Mouse (Mus musculus) CD8-positive naive resting alpha-beta T cell, adult 2 months (primary cell): ENCODE results near the gene Psma6.

ENCODE experiments used
- DNase-seq, 2 experiments: peaks; one replicate each; pipeline ENCODE4 v3.0.0; 2022; ENCODE audit warnings: low read depth in 2 of 2, low spot score in 2 of 2

Psma6 gene

DNA sequence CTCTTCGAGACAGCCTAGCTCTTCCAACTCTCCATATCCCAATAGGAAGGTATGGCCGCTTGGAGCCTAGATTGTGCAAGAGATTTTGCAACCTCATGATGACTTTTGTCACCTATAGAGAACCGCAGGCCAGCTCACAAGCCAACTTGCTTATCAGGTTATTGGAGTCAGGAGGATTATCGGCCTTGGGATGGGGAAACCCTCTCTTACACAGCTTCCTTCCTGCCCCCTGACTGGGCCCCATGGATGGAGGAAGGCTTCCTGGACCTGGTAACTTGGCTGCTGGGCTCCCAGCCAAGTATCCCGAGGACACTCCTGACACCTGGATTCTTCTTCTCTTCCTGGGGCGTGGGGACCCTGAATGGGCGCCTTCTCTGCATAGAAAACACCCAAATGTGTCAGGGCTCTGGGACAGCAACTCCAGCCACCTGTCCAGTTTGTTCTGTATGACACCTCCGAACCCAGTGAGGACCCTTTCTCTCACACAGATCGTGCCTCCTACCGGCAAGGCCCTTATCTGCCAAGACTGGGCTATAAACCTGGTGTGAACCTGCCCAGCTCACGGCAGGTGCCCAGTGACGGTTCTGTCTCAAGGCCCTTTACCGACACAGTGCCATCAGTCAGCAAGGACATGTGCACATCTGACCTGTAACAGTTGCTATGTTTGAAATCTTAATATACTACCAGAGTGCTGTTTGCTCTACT lies 53.3 kb downstream of the Psma6 start:
- no peak for DNase-seq

GRCm38 (mm10) chr12:55438058-55438457 lies 54.0 kb downstream of the Psma6 start:
- no peak for DNase-seq

DNA sequence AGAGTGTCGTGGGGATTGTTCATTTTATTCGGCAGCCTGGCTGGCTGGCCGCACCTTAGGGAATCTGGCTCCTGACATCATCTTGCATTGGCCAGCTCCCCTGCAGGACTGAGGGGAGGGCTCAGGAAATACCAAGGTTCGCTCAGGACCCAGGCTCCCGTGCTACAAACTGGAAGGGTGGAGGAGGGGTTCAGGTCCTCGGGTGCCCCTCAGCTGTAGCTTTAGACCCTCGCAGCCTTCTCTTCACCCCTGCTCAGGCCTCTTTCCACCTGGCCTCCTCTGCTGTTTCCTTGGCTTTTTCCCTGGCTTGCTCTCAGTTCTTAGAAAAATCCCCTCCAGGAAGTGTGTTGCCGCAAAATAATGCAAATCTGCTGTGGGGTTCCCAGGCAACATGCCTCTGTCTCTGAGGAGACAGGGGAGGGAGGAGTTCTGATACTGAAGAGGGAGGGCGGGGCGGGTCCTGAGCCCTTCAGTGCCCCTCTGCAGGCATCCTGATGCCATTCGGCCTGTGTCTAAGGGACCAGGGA lies 54.7 kb downstream of the Psma6 start:
- no peak for DNase-seq

DNA sequence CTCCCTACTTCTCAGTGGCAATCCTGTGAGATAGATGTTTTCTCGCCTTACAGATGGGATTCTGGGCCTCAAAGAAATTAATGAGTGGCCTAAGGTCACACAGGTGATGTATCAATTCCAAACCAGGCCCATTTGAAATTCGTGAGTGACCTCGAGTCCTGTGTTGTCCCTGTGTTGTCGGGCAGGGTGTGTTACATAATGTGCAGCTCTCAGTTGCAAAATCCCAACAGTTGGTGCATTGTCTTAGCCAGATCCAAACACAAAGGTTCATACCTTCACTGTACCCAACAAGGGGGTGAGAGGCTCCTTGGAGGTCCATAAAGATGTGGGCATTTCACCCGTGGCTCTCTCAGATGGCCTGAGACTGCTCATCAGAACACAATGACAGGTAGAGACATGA lies 56.4 kb downstream of the Psma6 start:
- DNase-seq = no peak

DNA sequence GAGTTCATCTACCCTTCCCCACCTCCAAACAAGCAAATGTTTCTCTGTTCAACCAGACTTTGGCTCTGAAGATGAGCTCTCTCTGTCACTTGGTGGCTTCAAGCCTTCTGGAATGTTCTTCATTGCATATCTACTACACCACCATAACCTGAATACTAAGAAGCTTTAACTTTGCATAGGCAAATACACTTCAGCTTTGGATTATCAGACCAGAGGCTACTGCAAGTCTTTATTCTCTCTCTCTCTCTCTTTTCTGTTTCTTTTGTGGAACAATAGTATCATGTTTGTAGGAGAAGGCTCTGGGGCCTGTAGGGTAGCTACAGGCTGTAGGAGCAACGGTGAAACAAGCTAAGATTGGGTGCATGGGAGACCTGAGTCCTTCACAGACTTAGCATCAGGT lies 58.2 kb downstream of the Psma6 start:
- no peak for DNase-seq

- DNase-seq = no peak
These were observed 59.1 kb downstream of the Psma6 start for GRCm38 (mm10) chr12:55442861-55443850.

DNA sequence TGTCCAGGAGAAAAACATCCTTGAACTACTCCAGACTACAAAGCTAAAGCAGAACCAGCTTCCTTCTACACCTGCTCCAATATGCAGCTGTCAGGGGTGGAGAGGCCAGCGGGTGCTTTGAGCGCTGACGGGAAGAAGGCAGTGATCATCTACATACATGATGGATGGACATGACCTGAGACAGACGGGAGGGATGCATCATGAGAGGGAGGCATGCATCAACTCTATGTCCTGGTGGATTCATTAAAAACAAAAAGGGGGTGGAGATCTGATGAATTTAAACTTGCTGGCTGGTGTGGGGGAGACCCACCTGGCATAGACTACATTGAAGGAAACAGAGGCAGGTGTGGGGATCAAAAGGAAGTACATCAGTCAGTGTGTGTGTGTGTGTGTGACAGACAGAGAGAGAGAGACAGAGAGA lies 60.0 kb downstream of the Psma6 start:
- no peak for DNase-seq

GRCm38 (mm10) chr12:55445583-55445982 lies 61.6 kb downstream of the Psma6 start:
- no peak for DNase-seq

GRCm38 (mm10) chr12:55446366-55446745 lies 62.3 kb downstream of the Psma6 start:
- DNase-seq = no peak

GRCm38 (mm10) chr12:55446746-55447395 lies 62.8 kb downstream of the Psma6 start:
- peak; percentile 51 to 57 for DNase-seq

GRCm38 (mm10) chr12:55447396-55447760 lies 63.4 kb downstream of the Psma6 start:
- DNase-seq = no peak

- no peak for DNase-seq
These were observed 64.4 kb downstream of the Psma6 start for GRCm38 (mm10) chr12:55448457-55448856.

DNA sequence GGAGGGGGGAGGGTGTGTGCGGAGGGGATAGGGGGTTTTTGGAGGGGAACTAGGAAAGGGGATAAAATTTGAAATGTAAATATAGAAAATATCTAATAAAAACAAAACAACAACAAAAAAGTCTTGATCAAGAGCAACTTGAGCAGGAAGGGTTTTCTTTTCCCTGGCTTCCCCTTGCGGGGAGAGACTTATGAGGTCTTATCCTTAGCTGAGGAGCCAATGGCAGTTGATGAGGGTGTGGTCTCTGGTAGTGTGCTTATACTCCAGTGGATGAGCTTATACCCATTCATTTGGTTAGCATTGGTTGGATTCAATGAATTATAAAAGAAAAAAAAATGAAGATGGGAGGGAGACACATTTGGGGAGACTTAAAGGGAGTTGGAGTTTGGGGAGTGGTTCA lies 65.0 kb downstream of the Psma6 start:
- no peak for DNase-seq

DNA sequence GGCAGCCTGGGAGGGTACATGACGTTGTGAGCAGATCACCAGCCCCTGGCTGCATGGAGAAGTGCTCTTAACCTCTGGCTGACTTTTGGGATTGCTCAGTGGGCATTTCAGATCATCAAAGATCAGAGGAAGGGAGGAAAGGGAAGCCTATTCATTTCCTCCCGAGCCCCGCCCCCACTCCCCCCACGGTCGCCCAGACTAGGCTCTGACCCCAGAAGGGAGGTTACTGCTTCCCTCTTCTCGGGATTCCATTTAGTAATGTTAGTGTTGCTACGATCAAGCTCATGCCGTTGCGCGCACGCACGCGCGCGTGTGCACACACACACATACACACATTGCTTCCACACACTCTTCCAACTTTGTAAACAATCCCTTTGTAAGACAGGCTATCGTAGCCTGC lies 66.4 kb downstream of the Psma6 start:
- DNase-seq = no peak

DNA sequence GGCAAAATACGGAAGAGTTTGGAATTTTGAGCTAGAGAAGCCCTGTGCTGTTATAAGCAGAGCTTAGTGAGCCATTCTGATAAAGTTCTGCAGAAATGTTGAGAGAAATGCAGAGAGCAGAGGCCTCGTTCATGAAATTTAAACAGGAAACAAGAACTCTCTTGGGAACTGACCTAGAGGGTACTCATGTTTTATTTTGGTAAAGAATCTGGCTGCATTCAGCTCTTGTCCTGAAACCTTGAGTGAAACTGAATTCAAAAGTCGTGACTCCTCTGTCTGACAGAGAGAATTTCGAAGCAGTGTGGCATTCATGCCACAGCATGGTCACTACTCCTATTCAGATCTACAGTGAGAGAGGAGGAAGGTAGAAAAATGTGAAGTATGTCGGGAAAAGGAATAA lies 68.8 kb downstream of the Psma6 start:
- DNase-seq = no peak

GRCm38 (mm10) chr12:55453924-55454323 lies 69.9 kb downstream of the Psma6 start:
- no peak for DNase-seq

GRCm38 (mm10) chr12:55455206-55455605 lies 71.2 kb downstream of the Psma6 start:
- no peak for DNase-seq

DNA sequence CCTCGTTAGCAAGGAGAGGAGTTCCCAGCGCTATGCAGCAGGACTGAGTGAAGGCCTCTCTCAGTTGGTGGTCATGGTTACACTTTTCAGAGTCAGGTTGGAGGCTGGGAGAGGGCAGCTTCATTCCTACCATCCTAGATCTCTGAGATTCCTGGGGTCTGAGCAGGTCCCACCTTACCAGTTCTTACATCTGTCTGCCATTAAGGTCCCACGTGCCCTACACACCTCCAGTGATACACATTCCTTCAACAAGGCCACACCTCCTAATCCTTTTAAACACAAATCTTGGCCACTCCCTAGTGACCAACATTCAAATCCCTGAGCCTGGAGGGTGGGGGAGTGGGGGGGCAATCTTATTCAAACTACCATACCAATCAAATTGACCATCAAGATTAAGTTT lies 72.1 kb downstream of the Psma6 start:
- no peak for DNase-seq

DNA sequence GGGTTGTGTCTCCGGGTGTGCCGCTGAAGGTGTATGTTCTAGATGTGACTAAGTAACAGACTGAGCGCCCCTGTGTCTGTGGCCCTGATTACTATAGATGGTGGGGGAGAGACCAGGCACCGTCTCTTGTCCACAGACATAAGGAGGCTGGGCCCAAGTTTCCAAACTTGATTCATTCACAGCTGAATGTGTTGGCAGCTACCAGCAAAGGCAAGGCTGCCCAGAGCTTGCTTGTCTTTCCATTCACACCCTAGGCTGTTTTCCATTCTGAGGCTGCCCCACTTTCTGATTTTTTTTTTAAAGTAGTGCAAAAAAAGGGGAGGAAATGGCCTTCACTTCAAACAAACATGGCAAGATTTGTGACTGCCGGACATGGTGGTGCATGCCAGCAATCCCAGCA lies 72.9 kb downstream of the Psma6 start:
- DNase-seq = no peak

GRCm38 (mm10) chr12:55459739-55460138 lies 75.7 kb downstream of the Psma6 start:
- no peak for DNase-seq

GRCm38 (mm10) chr12:55460900-55461299 lies 76.9 kb downstream of the Psma6 start:
- DNase-seq = no peak

DNA sequence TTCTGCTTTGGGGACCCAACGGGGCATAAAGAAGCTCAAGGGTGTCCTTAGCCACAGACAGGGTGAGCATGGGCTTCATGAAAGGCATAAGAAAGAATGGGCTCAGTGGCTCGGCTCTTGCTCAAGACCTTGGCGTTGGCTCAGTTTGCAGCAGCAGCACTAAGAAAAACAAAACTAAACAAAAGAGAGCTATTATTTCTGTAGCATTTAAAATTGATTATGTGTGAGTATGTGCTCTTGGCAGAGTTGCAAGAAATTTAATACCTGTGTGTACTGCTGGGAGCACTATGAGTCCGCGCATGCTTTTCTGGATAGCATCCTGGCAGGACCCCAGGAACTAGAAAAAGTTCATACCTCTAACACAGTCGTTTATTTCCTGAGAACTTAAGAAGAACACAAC lies 77.7 kb downstream of the Psma6 start:
- no peak for DNase-seq
